Mouse (Mus musculus) lung, embryonic 14.5 days (tissue): ENCODE data around the gene Ripk1. TPM values are rescaled to one million over a fixed set of nuclear protein-coding genes. Genes with fewer than 3 reads are reported as not detected.

Experiments used
- ATAC-seq: fragments of 200-750 bp; cut with Nextera tagmentation; 2 replicates; pipeline ENCODE4 v1.8.0; 2017; ENCODE audit warnings: mild to moderate bottlenecking, moderate TSS enrichment, moderate library complexity; ENCODE audit not compliant: insufficient read depth
- DNase-seq: peaks from one replicate; pipeline ENCODE4 v3.0.0-alpha.2; 2015
- H3K27ac ChIP-seq: fragments of 300-500 bp; sonication (generic); 2 replicates; pipeline ENCODE4 v1.5.1; 2014; ENCODE audit warnings: low read depth, mild to moderate bottlenecking, moderate library complexity
- H3K27me3 ChIP-seq: fragments of 300-500 bp; sonication (generic); 2 replicates; pipeline ENCODE4 v1.6.1; 2014; ENCODE audit warnings: low read length, control low read depth; ENCODE audit not compliant: insufficient read depth
- H3K36me3 ChIP-seq: fragments of 300-500 bp; sonication (generic); 2 replicates; pipeline ENCODE4 v1.6.1; 2014; ENCODE audit warnings: control low read depth; ENCODE audit not compliant: insufficient read depth
- H3K4me1 ChIP-seq: fragments of 300-500 bp; sonication (generic); 2 replicates; pipeline ENCODE4 v1.6.1; 2014; ENCODE audit warnings: antibody characterized with exemption, control low read depth; ENCODE audit not compliant: insufficient read depth
- H3K4me2 ChIP-seq: fragments of 300-500 bp; sonication (generic); 2 replicates; pipeline ENCODE4 v1.6.1; 2014; ENCODE audit warnings: mild to moderate bottlenecking
- H3K4me3 ChIP-seq: fragments of 300-500 bp; sonication (generic); 2 replicates; pipeline ENCODE4 v1.5.1; 2014; ENCODE audit warnings: low read depth, low read length
- H3K9ac ChIP-seq: fragments of 300-500 bp; sonication (generic); 2 replicates; pipeline ENCODE4 v1.6.1; 2014
- H3K9me3 ChIP-seq: fragments of 300-500 bp; sonication (generic); 2 replicates; pipeline ENCODE4 v1.6.1; 2016; ENCODE audit warnings: low read depth, low read length, control low read depth
- CTCF ChIP-seq: IDR thresholded peaks from 2 replicates; pipeline ENCODE4 v1.5.1; 2016; ENCODE audit warnings: antibody characterized with exemption, low read depth
- WGBS: fragments of 180-500 bp; shearing (Covaris S2); extraction: QIAGEN DNeasy Blood & Tissue Kit; methylation state at CpG from one replicate; pipeline ENCODE4 v1.1.7; 2014; 5-methylcytosine and 5-hydroxymethylcytosine counted together
- polyA plus RNA-seq: library from polyadenylated mRNA; unstranded; fragments of >200 nt; fragmentation: Nextera tagmentation; extraction: Ambion mirVana; gene quantifications from 2 replicates; pipeline ENCODE4 v1.2.1, GENCODE M21; 2014

The Ripk1 gene
- 23.3 and 23.9 TPM in 2 replicates for polyA plus RNA-seq

GRCm38 (mm10) chr13:34002058-34003006 is at the start of gene Ripk1, which contains the start of gene Serpinb6a:
Ripk1 (plus strand) TSS chr13:34002363.
Serpinb6a (minus strand) TSS chr13:34002794.
- under 1% methylated on average over 92 of the region's 92 CpGs for WGBS
- H3K27me3 ChIP-seq, result no peaks in the 10 kb centered on the region
- H3K4me1 ChIP-seq, result no peaks in the 10 kb centered on the region
- peak within 1 kb of the TSS; percentile 87 for H3K9ac ChIP-seq
- H3K36me3 ChIP-seq, result no peaks in the 10 kb centered on the region
- H3K27ac ChIP-seq, result peak within 1 kb of the TSS; percentile 85
- DNase-seq, result peak; percentile 94
- H3K9me3 ChIP-seq, result no peaks in the 10 kb centered on the region
- TF ChIP-seq CTCF, result peak; percentile 61
- peak within 1 kb of the TSS; percentile 98 for H3K4me3 ChIP-seq
- ATAC-seq, result peak; percentile 99
- H3K4me2 ChIP-seq, result peak within 1 kb of the TSS; percentile 73

- Histone ChIP-seq H3K27me3 (no peaks in the 10 kb centered on the region), H3K9ac (no peak overlapping the region), H3K4me1 (no peaks in the 10 kb centered on the region), H3K4me3 (no peak overlapping the region), H3K27ac (no peak overlapping the region), H3K4me2 (no peak overlapping the region), H3K36me3 (no peaks in the 10 kb centered on the region), H3K9me3 (no peaks in the 10 kb centered on the region)
- WGBS, result 82% methylated on average over 2 of the region's 2 CpGs
- DNase-seq, result no peak
- no peak for ATAC-seq
- no peak for TF ChIP-seq CTCF
These were observed 49.2 kb upstream of the Ripk1 start for GRCm38 (mm10) chr13:33952947-33953346.

GRCm38 (mm10) chr13:33956571-33957421 is 45.4 kb upstream of the Ripk1 start:
- Histone ChIP-seq H3K27me3 (no peaks in the 10 kb centered on the region), H3K36me3 (no peaks in the 10 kb centered on the region), H3K4me1 (no peaks in the 10 kb centered on the region), H3K9me3 (no peaks in the 10 kb centered on the region), H3K27ac (no peak overlapping the region), H3K4me3 (no peak overlapping the region), H3K4me2 (no peak overlapping the region), H3K9ac (no peak overlapping the region)
- 40% methylated on average over 6 of the region's 6 CpGs for whole genome bisulfite sequencing
- TF ChIP-seq CTCF, result peak; percentile 76
- ATAC-seq (peak; percentile 56; the same call in 1 of the 2 replicates), DNase-seq (peak; percentile 86)

- Histone ChIP-seq H3K4me2 (no peak overlapping the region), H3K27me3 (no peaks in the 10 kb centered on the region), H3K36me3 (no peaks in the 10 kb centered on the region), H3K27ac (no peak overlapping the region), H3K4me3 (no peak overlapping the region), H3K4me1 (no peaks in the 10 kb centered on the region), H3K9me3 (no peaks in the 10 kb centered on the region), H3K9ac (no peak overlapping the region)
- no peak for DNase-seq
- 85% methylated on average over 2 of the region's 2 CpGs for WGBS
- TF ChIP-seq CTCF, result no peak
- no peak for ATAC-seq
These were observed 42.4 kb upstream of the Ripk1 start for GRCm38 (mm10) chr13:33959771-33960170.

- H3K4me1 ChIP-seq, result 0 out of 2 replicates have a peak, but pooled peaks cover 5% of the 10 kb centered on the region
- H3K27me3 ChIP-seq, result no peaks in the 10 kb centered on the region
- H3K9ac ChIP-seq, result peak within 1 kb of the TSS; percentile 55
- ATAC-seq (peak; percentile 94), DNase-seq (peak; percentile 83)
- under 1% methylated on average over 22 of the region's 22 CpGs for WGBS
- H3K4me3 ChIP-seq, result peak within 1 kb of the TSS; percentile 46
- TF ChIP-seq CTCF, result peak; percentile 47
- no peaks in the 10 kb centered on the region for H3K36me3 ChIP-seq
- H3K9me3 ChIP-seq, result no peaks in the 10 kb centered on the region
- peak within 1 kb of the TSS; percentile 95 for H3K27ac ChIP-seq
- H3K4me2 ChIP-seq, result peak within 1 kb of the TSS; percentile 69
These were observed 37.7 kb upstream of the Ripk1 start, which contains the start of gene Nqo2 for GRCm38 (mm10) chr13:33964206-33965046. Nqo2 (plus strand) TSS chr13:33964687.
